Mouse (Mus musculus) heart, embryonic 12.5 days (tissue): ENCODE measurements around the gene Ccdc82. TPM values are rescaled to one million over a fixed set of nuclear protein-coding genes. Genes with fewer than 3 reads are reported as not detected.

Source experiments
- ATAC-seq: fragments of 200-750 bp; cut with Nextera tagmentation; 2 replicates; pipeline ENCODE4 v1.8.0; 2017; ENCODE audit warnings: moderate TSS enrichment, moderate library complexity; ENCODE audit not compliant: insufficient number of reproducible peaks, low FRiP score
- H3K27ac ChIP-seq: fragments of 300-500 bp; sonication (generic); 2 replicates; pipeline ENCODE4 v1.5.1; 2016; ENCODE audit warnings: mild to moderate bottlenecking, moderate library complexity; ENCODE audit not compliant: poor library complexity, severe bottlenecking
- H3K27me3 ChIP-seq: fragments of 300-500 bp; sonication (generic); replicated peaks from 2 replicates; pipeline ENCODE4 v1.6.1; 2016; ENCODE audit warnings: mild to moderate bottlenecking, moderate library complexity
- H3K36me3 ChIP-seq: fragments of 300-500 bp; sonication (generic); 2 replicates; pipeline ENCODE4 v1.6.1; 2016; ENCODE audit warnings: mild to moderate bottlenecking, moderate library complexity
- H3K4me1 ChIP-seq: fragments of 300-500 bp; sonication (generic); replicated peaks from 2 replicates; pipeline ENCODE4 v1.6.1; 2016; ENCODE audit warnings: mild to moderate bottlenecking
- H3K4me2 ChIP-seq: fragments of 300-500 bp; sonication (generic); 2 replicates; pipeline ENCODE4 v1.6.1; 2016; ENCODE audit warnings: mild to moderate bottlenecking, moderate library complexity
- H3K4me3 ChIP-seq: fragments of 300-500 bp; sonication (generic); 2 replicates; pipeline ENCODE4 v1.5.1; 2016; ENCODE audit warnings: mild to moderate bottlenecking
- H3K9ac ChIP-seq: fragments of 300-500 bp; sonication (generic); 2 replicates; pipeline ENCODE4 v1.6.1; 2016; ENCODE audit warnings: mild to moderate bottlenecking, moderate library complexity
- H3K9me3 ChIP-seq: fragments of 300-500 bp; sonication (generic); replicated peaks from 2 replicates; pipeline ENCODE4 v1.6.1; 2016; ENCODE audit warnings: mild to moderate bottlenecking, moderate library complexity
- WGBS: fragments of 180-500 bp; shearing (Covaris S2); methylation state at CpG from one replicate; pipeline ENCODE4 v1.1.7; 2016; 5-methylcytosine and 5-hydroxymethylcytosine counted together
- polyA plus RNA-seq: library from polyadenylated mRNA; unstranded; fragments of >200 nt; fragmentation: Nextera tagmentation; extraction: Ambion mirVana; gene quantifications from 2 replicates; pipeline ENCODE4 v1.2.1, GENCODE M21; 2016

The Ccdc82 gene
- 8.5 and 9.5 TPM in 2 replicates for polyA plus RNA-seq

GRCm38 (mm10) chr9:13246815-13247638 is at the start of gene Ccdc82:
Gene Ccdc82 (plus strand): TSS chr9:13246955.
- peak; percentile 100 for ATAC-seq
- peak within 1 kb of the TSS; percentile 87 for H3K27ac ChIP-seq
- peak within 1 kb of the TSS; percentile 92 for H3K4me2 ChIP-seq
- H3K4me3 ChIP-seq: peak within 1 kb of the TSS; percentile 87
- 2% methylated on average over 26 of the region's 39 CpGs for WGBS
- H3K36me3 ChIP-seq: no peaks in the 10 kb centered on the region
- H3K27me3 ChIP-seq: no peaks in the 10 kb centered on the region
- H3K9ac ChIP-seq: peak within 1 kb of the TSS; percentile 94
- no peaks in the 10 kb centered on the region for H3K9me3 ChIP-seq
- H3K4me1 ChIP-seq: peaks cover 15% of the 10 kb centered on the region

GRCm38 (mm10) chr9:13200079-13200478 is 46.7 kb upstream of the Ccdc82 start:
- no peaks in the 10 kb centered on the region for H3K27me3 ChIP-seq
- H3K4me1 ChIP-seq: peaks cover 4% of the 10 kb centered on the region
- ATAC-seq: peak; percentile 39; the same call in 1 of the 2 replicates
- WGBS: 16% methylated on average over 3 of the region's 3 CpGs
- no peak overlapping the region for H3K27ac ChIP-seq
- H3K9me3 ChIP-seq: no peaks in the 10 kb centered on the region
- H3K36me3 ChIP-seq: no peaks in the 10 kb centered on the region
- no peak overlapping the region for H3K4me2 ChIP-seq
- no peak overlapping the region for H3K4me3 ChIP-seq
- H3K9ac ChIP-seq: no peak overlapping the region

- Histone ChIP-seq H3K4me3 (no peak overlapping the region), H3K9ac (no peak overlapping the region), H3K36me3 (no peaks in the 10 kb centered on the region), H3K4me2 (no peak overlapping the region), H3K27me3 (no peaks in the 10 kb centered on the region), H3K4me1 (peaks cover 4% of the 10 kb centered on the region), H3K9me3 (no peaks in the 10 kb centered on the region), H3K27ac (no peak overlapping the region)
- ATAC-seq: no peak
- 84% methylated on average over 1 of the region's 1 CpGs for WGBS
Measured at GRCm38 (mm10) chr9:13203109-13203508, 43.6 kb upstream of the Ccdc82 start.

GRCm38 (mm10) chr9:13203681-13204080 is 43.1 kb upstream of the Ccdc82 start:
- Histone ChIP-seq H3K27ac (no peak overlapping the region), H3K4me2 (no peak overlapping the region), H3K4me3 (no peak overlapping the region), H3K36me3 (no peaks in the 10 kb centered on the region), H3K9me3 (no peaks in the 10 kb centered on the region), H3K27me3 (no peaks in the 10 kb centered on the region), H3K4me1 (peaks cover 4% of the 10 kb centered on the region), H3K9ac (no peak overlapping the region)
- ATAC-seq: no peak
- WGBS: 60% methylated on average over 5 of the region's 5 CpGs

GRCm38 (mm10) chr9:13206369-13206768 is 40.4 kb upstream of the Ccdc82 start:
- no peak overlapping the region for H3K4me3 ChIP-seq
- H3K9ac ChIP-seq: no peak overlapping the region
- H3K36me3 ChIP-seq: no peaks in the 10 kb centered on the region
- H3K27ac ChIP-seq: no peak overlapping the region
- 76% methylated on average over 2 of the region's 2 CpGs for WGBS
- H3K9me3 ChIP-seq: no peaks in the 10 kb centered on the region
- no peak for ATAC-seq
- H3K4me1 ChIP-seq: no peaks in the 10 kb centered on the region
- H3K27me3 ChIP-seq: no peaks in the 10 kb centered on the region
- no peak overlapping the region for H3K4me2 ChIP-seq

- WGBS: 72% methylated on average over 1 of the region's 1 CpGs
- Histone ChIP-seq H3K4me2 (no peak overlapping the region), H3K27ac (no peak overlapping the region), H3K9ac (no peak overlapping the region), H3K9me3 (peaks cover 7% of the 10 kb centered on the region), H3K36me3 (no peaks in the 10 kb centered on the region), H3K4me1 (no peaks in the 10 kb centered on the region), H3K27me3 (no peaks in the 10 kb centered on the region), H3K4me3 (no peak overlapping the region)
- no peak for ATAC-seq
Measured at GRCm38 (mm10) chr9:13225872-13226271, 20.9 kb upstream of the Ccdc82 start.

- WGBS: 21% methylated on average over 4 of the region's 4 CpGs
Measured at GRCm38 (mm10) chr9:13230553-13230952, 16.2 kb upstream of the Ccdc82 start.

GRCm38 (mm10) chr9:13231545-13232216 is 15.1 kb upstream of the Ccdc82 start:
- ATAC-seq: no peak

More at GRCm38 (mm10) chr9:13230553-13230952, 16.2 kb upstream of the Ccdc82 start:
- H3K36me3 ChIP-seq: no peaks in the 10 kb centered on the region
- no peak overlapping the region for H3K9ac ChIP-seq
- H3K4me1 ChIP-seq: no peaks in the 10 kb centered on the region
- H3K4me2 ChIP-seq: no peak overlapping the region
- H3K27ac ChIP-seq: no peak overlapping the region
- no peak overlapping the region for H3K4me3 ChIP-seq
- peak; percentile 45 for ATAC-seq
- peaks cover 7% of the 10 kb centered on the region for H3K9me3 ChIP-seq
- H3K27me3 ChIP-seq: no peaks in the 10 kb centered on the region

GRCm38 (mm10) chr9:13242321-13242720 is 4.4 kb upstream of the Ccdc82 start:
- Histone ChIP-seq H3K27ac (no peak overlapping the region), H3K4me3 (no peak overlapping the region), H3K4me2 (no peak overlapping the region), H3K27me3 (no peaks in the 10 kb centered on the region), H3K9ac (no peak overlapping the region), H3K9me3 (no peaks in the 10 kb centered on the region), H3K4me1 (peaks cover 11% of the 10 kb centered on the region), H3K36me3 (no peaks in the 10 kb centered on the region)
- ATAC-seq: no peak

More at GRCm38 (mm10) chr9:13231545-13232216, 15.1 kb upstream of the Ccdc82 start:
- no peak overlapping the region for H3K27ac ChIP-seq
- H3K27me3 ChIP-seq: no peaks in the 10 kb centered on the region
- WGBS: 23% methylated on average over 5 of the region's 5 CpGs
- H3K9me3 ChIP-seq: peaks cover 7% of the 10 kb centered on the region
- no peak overlapping the region for H3K4me3 ChIP-seq
- no peak overlapping the region for H3K9ac ChIP-seq
- H3K4me1 ChIP-seq: no peaks in the 10 kb centered on the region
- no peaks in the 10 kb centered on the region for H3K36me3 ChIP-seq
- H3K4me2 ChIP-seq: no peak overlapping the region

- Histone ChIP-seq H3K9ac (peak within 1 kb of the TSS; percentile 77), H3K4me2 (peak within 1 kb of the TSS; percentile 78), H3K9me3 (no peaks in the 10 kb centered on the region), H3K27ac (peak within 1 kb of the TSS; percentile 70), H3K4me3 (peak within 1 kb of the TSS; percentile 87), H3K36me3 (no peaks in the 10 kb centered on the region), H3K4me1 (peaks cover 15% of the 10 kb centered on the region), H3K27me3 (no peaks in the 10 kb centered on the region)
- WGBS: 5% methylated on average over 10 of the region's 10 CpGs
- ATAC-seq: no peak
Measured at GRCm38 (mm10) chr9:13245481-13245880, 1.3 kb upstream of the Ccdc82 start, which contains the start of gene Jrkl. Gene Jrkl (minus strand): TSS chr9:13245829.

- H3K27ac ChIP-seq: no peak overlapping the region
- no peaks in the 10 kb centered on the region for H3K9me3 ChIP-seq
- no peak overlapping the region for H3K4me2 ChIP-seq
- peaks cover 15% of the 10 kb centered on the region for H3K4me1 ChIP-seq
- H3K4me3 ChIP-seq: no peak overlapping the region
- ATAC-seq: no peak
- H3K9ac ChIP-seq: no peak overlapping the region
- 0 out of 2 replicates have a peak, but pooled peaks cover 4% of the 10 kb centered on the region for H3K36me3 ChIP-seq
- no peaks in the 10 kb centered on the region for H3K27me3 ChIP-seq
- WGBS: 92% methylated on average over 4 of the region's 4 CpGs
Measured at GRCm38 (mm10) chr9:13248104-13248503, 1.3 kb downstream of the Ccdc82 start.
